Mouse (Mus musculus) adrenal gland, postnatal 25 days (tissue): Measurements from ENCODE around the gene Tnpo2. TPM values are rescaled to one million over a fixed set of nuclear protein-coding genes. Genes with fewer than 3 reads are reported as not detected.

Experiments used
- DNase-seq: peaks from one replicate; pipeline ENCODE4 v3.0.0; 2021; ENCODE audit warnings: mixed read lengths
- total RNA-seq: library from RNA; stranded (reverse); gene quantifications from 2 replicates; pipeline ENCODE4 v1.2.3, GENCODE M21; 2021

Tnpo2 gene
- total RNA-seq, 1 experiment from 2014 or later, result 78.3 TPM

DNA sequence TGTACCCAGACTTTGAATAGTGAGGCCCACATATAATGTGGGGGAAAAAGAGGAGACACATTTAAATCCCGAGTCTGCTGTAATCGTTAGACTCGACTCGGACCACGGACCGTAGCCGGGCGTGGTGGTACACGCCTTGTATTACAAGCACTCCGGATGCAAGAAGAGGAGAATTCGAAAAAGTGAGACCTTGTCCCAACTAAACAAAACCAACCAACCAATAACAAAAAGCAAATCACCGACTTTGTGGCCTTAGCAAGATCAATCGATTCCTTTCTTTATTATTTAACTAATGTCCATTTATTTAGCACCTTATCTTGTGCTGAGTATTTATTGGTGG lies 9.2 kb upstream of the Tnpo2 start:
- DNase-seq, result no peak

DNA sequence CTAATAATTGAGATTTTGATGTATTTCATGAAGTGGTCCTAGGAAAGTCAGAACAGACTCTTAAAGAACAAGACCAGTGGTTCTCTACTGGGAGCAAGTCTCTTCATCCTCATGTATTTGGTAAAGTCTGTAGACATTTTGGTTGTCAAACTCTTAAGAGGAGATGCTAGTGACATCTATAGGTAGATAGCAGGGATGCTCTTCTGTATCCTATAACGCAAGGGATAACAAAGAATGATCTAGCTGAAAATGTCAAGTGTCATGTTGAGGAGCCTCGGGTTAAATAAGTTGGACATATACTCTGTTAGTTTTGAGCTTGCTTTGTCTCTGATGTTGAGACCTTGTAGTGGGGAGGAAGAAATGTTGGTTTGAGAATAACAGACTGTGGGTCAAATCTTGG lies 8.8 kb upstream of the Tnpo2 start:
- DNase-seq, result no peak

GRCm38 (mm10) chr8:85029271-85029670 lies 7.4 kb upstream of the Tnpo2 start:
- no peak for DNase-seq

DNA sequence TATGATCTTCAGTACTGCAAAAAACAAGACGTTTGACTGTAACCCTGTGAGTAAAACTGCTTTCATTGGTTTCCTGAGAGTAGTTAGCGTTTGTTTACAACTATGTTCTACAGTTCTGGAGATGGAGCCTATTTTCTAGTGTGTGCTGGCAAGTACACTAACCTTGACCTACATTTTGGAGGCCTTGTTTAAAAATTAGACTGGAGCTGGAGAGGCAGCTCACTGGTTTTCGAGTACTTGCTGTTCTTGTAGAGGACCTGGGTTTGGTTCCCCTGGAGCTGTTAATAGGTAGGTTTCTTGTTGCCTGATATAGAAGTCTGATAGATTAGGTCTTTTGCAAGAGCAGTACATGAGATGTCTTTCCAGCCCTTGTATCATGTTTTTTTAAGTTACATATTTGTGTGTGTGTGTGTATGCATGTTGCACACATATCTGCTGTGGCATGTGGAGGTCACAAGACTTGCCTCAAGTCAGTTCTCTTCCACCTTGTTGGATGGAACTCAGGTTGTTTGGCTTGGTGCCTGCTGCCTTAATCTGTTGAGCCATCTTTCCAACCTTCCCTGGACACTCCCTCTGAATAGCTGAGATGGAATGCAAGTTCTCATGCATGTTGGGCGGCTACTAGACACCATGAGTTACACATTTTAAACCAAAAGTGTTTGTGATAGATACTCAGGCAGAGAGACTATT lies 3.9 kb upstream of the Tnpo2 start:
- DNase-seq, result no peak

GRCm38 (mm10) chr8:85033867-85034266 lies 2.8 kb upstream of the Tnpo2 start:
- DNase-seq, result no peak

DNA sequence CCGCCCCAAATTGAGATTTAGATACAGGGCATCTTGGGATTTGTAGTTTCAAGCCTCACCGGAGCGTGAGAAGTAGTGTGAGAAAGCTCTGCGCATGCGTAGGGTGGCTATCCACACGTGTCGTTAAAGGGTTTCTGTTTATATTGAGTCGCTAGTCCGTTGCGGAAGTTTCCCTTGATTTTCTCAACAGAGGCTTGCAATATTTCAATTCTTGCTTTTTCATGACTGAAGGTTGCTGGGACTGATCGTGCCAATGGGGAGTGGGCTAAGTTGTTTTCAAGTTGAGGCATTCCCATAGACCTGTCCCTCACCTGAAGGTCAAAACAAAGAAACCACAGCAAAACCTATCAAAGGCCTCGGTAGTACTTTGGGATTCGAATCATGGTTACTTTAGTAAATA lies 2.0 kb upstream of the Tnpo2 start:
- peak; percentile 75 for DNase-seq

DNA sequence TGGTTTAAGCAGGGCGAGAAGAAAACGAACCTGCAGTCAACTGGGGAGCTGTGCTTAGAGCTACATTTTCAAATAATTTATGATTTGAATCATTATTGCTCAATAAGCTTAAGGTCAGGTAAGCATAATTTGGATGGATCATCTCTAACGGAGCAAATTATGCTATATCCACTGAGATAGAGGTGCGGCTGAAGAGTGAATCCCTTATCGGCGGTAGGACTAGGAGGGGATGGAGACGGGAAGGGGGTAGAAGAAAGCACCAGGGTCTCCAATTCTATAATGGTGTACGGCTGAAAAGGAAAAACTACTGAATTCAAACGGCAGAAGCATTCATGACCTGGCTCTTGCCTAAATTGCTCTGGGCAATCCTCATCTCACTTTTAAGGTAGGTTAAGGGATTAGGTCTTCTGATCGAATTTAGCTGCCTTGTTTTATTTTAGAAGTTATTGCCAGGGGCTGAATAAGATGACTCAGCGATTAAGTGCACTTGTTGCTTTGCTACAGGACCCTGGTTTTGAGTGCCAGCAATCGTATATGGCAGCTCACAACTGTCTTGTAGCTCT lies 1.5 kb upstream of the Tnpo2 start:
- DNase-seq, result no peak

GRCm38 (mm10) chr8:85035728-85036310 lies 896 bp upstream of the Tnpo2 start:
- DNase-seq, result no peak

DNA sequence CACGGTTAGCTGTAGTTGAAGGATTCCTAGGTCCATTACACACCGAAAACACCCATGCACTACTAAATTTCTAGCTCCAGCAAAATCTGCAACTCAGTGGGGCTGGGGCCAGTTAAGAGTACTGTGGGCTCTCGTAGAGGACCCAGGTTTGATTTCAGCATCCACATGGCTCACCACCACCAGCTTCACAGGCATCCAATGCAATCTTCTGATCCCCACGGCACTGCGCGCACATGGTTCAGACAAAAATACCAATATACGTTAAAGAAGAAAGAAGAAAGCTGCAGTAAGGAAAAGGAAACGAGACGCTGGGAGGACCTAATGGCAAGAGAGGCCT lies 366 bp upstream of the Tnpo2 start:
- DNase-seq, result no peak

- no peak for DNase-seq
These were observed 608 bp downstream of the Tnpo2 start for GRCm38 (mm10) chr8:85037366-85037680.

GRCm38 (mm10) chr8:85037681-85038531 lies 1.2 kb downstream of the Tnpo2 start:
- DNase-seq, result peak; percentile 60

- DNase-seq, result no peak
These were observed 6.9 kb downstream of the Tnpo2 start for GRCm38 (mm10) chr8:85043619-85044018.

DNA sequence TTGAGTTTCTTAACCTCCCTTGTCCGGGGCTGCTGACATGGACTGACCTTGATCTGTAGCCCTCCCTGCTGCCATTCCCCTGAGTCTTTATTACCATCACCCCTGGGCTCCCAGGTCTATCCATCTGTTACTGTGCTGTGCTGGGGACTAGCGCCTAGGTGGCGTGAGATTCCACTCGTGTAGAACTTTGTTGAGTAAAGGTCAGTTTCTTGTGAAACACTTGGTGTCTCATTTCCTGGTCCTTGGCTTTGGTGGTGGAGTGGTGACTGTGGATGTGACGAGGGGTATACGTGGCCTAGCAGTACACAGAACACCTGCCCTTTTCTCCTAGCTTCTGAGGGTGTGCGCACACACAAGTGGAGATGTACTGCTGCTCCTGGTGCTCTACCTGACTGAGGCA lies 20.7 kb downstream of the Tnpo2 start:
- DNase-seq, result no peak

GRCm38 (mm10) chr8:85059879-85060616 lies 23.3 kb downstream of the Tnpo2 start, which contains the start of gene Fbxw9:
TSS of gene Fbxw9 (plus strand) at chr8:85060055.
- DNase-seq, result peak; percentile 84

DNA sequence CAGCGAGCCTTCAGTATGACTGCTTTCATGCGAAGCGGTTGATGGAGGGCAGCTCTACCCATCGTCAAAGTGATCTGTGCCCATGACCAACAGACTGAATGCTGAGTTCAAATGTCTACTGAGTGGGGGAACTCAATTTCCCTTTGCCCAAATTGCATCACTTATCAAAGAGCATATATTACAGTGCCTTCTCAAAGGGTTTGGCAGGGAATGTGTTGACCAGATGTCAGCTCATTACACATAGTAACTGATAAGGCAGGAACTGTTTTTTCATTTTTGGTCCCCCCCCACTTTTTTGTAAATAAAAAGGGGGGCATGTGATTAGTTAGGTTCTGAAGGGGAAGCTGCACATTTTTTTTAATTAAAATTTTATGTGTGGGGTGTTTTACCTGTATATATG lies 25.9 kb downstream of the Tnpo2 start:
- DNase-seq, result no peak

GRCm38 (mm10) chr8:85065213-85065612 lies 28.5 kb downstream of the Tnpo2 start:
- DNase-seq, result no peak

- DNase-seq, result no peak
These were observed 30.4 kb downstream of the Tnpo2 start for GRCm38 (mm10) chr8:85067155-85067554.

DNA sequence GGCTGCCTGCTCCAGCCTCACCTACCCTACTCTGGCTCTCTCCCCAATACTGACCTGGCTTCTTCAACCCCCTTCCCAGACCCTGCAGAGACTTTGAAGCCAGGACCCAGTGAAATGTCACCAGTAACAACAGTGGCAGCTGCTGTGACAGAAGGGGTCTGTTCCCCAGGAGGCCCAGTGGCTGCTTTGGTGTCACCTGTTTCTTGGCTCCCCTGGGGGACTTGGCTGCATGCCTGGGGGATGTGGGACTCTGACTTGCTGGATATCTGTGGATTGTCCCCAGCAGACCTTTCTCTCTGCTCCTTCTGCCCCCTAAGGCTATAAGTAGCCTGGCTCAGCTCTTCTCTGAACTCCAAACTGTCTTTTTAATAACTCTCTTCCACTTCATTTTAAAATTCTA lies 31.3 kb downstream of the Tnpo2 start, which contains the start of gene Gm5741:
TSS of gene Gm5741 (minus strand) at position 1 of the 400 bp plus-strand sequence.
- DNase-seq, result no peak

DNA sequence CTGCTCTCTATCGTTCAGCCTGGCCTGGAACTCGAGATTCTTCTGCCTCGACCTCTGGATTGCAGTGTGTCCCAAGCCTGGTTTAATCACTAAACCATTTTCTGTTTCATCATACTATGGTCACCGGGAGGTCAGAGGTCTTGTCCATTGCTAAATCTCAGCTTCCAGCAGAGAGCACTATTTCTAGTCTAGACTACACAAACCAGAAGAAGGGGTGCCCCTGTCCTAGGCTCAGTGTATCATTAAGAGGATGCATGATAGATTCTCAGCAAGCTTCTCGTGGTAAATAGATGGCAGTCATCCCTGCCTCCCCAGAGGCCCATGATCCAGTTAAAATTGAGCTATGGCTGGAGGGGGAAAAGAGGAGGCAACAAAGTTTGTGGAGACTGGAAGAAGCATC lies 34.3 kb downstream of the Tnpo2 start:
- DNase-seq, result no peak

GRCm38 (mm10) chr8:85071514-85072281 lies 35.0 kb downstream of the Tnpo2 start, which contains the start of gene Dhps:
TSS of gene Dhps (plus strand) at chr8:85071757.
- DNase-seq, result peak; percentile 90

DNA sequence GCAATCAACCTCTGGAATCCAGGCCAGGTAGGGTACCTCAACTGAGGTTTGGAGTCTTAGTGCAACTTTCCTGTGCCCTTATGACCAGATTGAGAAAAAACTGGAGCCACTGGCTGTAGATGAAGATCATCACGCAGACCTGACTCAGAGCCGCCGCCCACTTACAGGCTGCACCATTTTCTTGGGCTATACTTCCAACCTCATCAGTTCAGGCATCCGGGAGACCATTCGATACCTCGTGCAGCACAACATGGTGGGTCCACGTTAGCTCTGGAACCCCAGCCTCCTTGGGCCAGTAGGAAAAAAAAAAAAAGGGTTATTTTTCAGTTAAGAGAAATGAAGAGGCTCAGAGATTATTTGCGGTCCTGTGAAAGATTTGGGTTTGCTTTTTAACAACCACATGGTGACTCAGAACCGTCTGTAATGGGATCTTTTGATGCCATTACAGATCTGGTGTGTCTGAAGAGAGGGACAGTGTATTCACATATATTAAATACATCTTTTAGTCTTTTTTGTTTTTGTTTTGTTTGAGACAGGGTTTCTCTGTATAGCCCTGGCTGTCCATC lies 35.7 kb downstream of the Tnpo2 start:
- no peak for DNase-seq
